Mouse (Mus musculus) kidney, adult 2 months (tissue): Measurements from ENCODE around the gene Zfp385b. TPM values are rescaled to one million over a fixed set of nuclear protein-coding genes. Genes with fewer than 3 reads are reported as not detected.

Experiments
- DNase-seq: peaks from one replicate; pipeline ENCODE4 v3.0.0; 2021
- H3K27ac ChIP-seq: fragments of 200-500 bp; 2 replicates; pipeline ENCODE4 v1.5.1; 2012; ENCODE audit warnings: low read depth, low read length, control low read depth, inconsistent platforms; ENCODE audit not compliant: insufficient read depth
- H3K27me3 ChIP-seq: fragments of 200-500 bp; replicated peaks from 2 replicates; pipeline ENCODE4 v1.6.1; 2012; ENCODE audit warnings: mild to moderate bottlenecking, moderate library complexity, low read length, inconsistent platforms; ENCODE audit not compliant: control insufficient read depth, insufficient read depth
- H3K36me3 ChIP-seq: fragments of 200-500 bp; 2 replicates; pipeline ENCODE4 v1.6.1; 2012; ENCODE audit warnings: mild to moderate bottlenecking, moderate library complexity, low read length, inconsistent platforms; ENCODE audit not compliant: control insufficient read depth, insufficient read depth
- H3K4me1 ChIP-seq: fragments of 200-500 bp; 2 replicates; pipeline ENCODE4 v1.6.1; 2011; ENCODE audit warnings: low read length; ENCODE audit not compliant: control insufficient read depth, insufficient read depth
- H3K4me3 ChIP-seq: fragments of 200-500 bp; 2 replicates; pipeline ENCODE4 v1.5.1; 2011; ENCODE audit warnings: mild to moderate bottlenecking, low read depth, low read length, control low read depth; ENCODE audit not compliant: insufficient read depth
- CTCF ChIP-seq: fragments of 200-500 bp; conservative IDR thresholded peaks from 2 replicates; pipeline ENCODE4 v1.5.1; 2011; ENCODE audit warnings: low read depth, mild to moderate bottlenecking, control low read depth, low read length, moderate library complexity, mixed read lengths; ENCODE audit not compliant: insufficient read depth, insufficient read length
- POLR2A ChIP-seq: fragments of 200-500 bp; IDR thresholded peaks from one replicate; pipeline ENCODE4 v1.6.1; 2011; ENCODE audit warnings: low read depth, low read length, control low read depth
- WGBS: fragments of 180-500 bp; shearing (Covaris S2); methylation state at CpG from one replicate; pipeline ENCODE4 v1.1.7; 2018; 5-methylcytosine and 5-hydroxymethylcytosine counted together
- polyA plus RNA-seq: library from polyadenylated mRNA; depleted of rRNA; stranded (reverse); fragments of >200 nt; gene quantifications from 2 replicates; pipeline ENCODE4 v1.2.3, GENCODE M21; 2012

The Zfp385b gene
- polyA plus RNA-seq, 1 experiment = 12.9 TPM

GRCm38 (mm10) chr2:77493695-77494094, 325.7 kb downstream of the Zfp385b start:
- Histone ChIP-seq H3K27ac (no peak overlapping the region; the same call in 1 of the 2 replicates), H3K4me3 (no peak overlapping the region), H3K4me1 (peaks cover 10% of the 10 kb centered on the region; the same call in 1 of the 2 replicates), H3K27me3 (no peaks in the 10 kb centered on the region), H3K36me3 (no peaks in the 10 kb centered on the region)
- 64% methylated on average over 8 of the region's 8 CpGs for WGBS
- DNase-seq = peak; percentile 57
- no peak for TF ChIP-seq POLR2A
- TF ChIP-seq CTCF = no peak

DNA sequence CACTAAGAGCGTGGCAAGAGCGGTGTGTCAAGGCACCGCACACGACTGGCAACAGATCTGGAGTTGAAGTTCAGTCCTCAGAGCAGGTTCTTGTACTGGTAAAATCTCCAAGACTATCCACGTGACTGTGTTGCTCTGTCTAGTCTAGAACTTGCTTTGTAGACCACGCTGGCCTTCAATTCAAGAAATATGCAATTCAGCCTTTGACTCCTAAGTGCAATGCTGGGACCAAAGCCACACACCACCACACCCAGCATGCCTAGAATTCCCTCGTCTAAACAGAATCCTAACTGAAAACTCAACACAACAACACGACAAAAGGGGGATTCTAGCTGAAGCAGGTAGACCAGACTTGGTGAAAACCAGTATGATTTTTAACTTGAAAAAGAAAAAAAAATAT, 332.3 kb downstream of the Zfp385b start:
- DNase-seq = no peak
- no peak overlapping the region for H3K4me3 ChIP-seq
- no peak for TF ChIP-seq POLR2A
- no peak for TF ChIP-seq CTCF
- WGBS = 92% methylated on average over 8 of the region's 8 CpGs
- H3K27ac ChIP-seq = no peak overlapping the region
- H3K4me1 ChIP-seq = no peaks in the 10 kb centered on the region
- no peaks in the 10 kb centered on the region for H3K36me3 ChIP-seq
- H3K27me3 ChIP-seq = no peaks in the 10 kb centered on the region

DNA sequence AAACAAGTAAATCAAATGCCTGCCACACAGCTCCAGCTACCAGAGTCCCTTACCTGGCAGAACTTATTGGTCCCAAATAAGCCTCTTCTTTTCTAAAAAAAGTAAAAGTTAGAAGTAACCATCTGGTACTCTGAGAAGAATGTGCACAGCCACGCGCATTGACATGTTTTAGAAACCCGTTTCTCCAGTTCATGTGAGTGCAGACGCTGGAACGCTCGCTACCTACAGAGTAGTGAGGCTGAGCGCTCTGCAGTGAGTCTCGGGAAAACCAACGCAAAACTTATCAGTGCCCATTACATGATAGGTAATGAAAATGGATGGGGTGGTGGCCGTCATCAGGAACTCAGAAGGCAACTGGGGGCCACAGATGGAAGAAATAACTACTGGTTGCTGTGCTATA, 338.2 kb downstream of the Zfp385b start:
- Histone ChIP-seq H3K4me3 (no peak overlapping the region), H3K27ac (no peak overlapping the region), H3K27me3 (no peaks in the 10 kb centered on the region), H3K36me3 (no peaks in the 10 kb centered on the region), H3K4me1 (no peaks in the 10 kb centered on the region; the same call in 1 of the 2 replicates)
- WGBS = 83% methylated on average over 10 of the region's 10 CpGs
- TF ChIP-seq CTCF (no peak), POLR2A (no peak)
- no peak for DNase-seq

- 70% methylated on average over 10 of the region's 10 CpGs for WGBS
Measured at GRCm38 (mm10) chr2:77477536-77477935, 341.9 kb downstream of the Zfp385b start.

DNA sequence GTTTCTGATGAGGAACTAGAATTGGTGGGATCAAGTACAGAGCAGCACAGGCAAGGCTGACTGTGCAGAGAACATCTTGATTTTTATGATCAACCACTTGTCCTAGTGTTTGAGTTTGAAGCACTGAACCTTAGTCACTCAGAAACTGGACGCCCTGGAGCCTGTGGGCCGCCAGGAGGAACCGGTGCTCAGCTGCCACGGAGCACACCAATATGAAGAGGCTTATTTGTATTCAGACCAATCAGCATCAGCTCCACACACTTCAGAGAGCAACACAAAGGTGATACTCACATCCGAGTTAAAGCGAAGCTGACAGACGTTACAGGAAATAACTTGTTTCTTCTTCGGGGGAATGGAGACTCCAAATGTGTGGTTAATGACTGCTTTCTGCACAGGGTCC, 343.0 kb downstream of the Zfp385b start:
- Histone ChIP-seq H3K36me3 (peaks cover 2% of the 10 kb centered on the region; the same call in 1 of the 2 replicates), H3K4me3 (no peak overlapping the region), H3K27ac (no peak overlapping the region), H3K27me3 (no peaks in the 10 kb centered on the region), H3K4me1 (no peaks in the 10 kb centered on the region; the same call in 1 of the 2 replicates)
- TF ChIP-seq POLR2A (no peak), CTCF (no peak)
- peak; percentile 13 for DNase-seq
- WGBS = 33% methylated on average over 8 of the region's 8 CpGs

More at GRCm38 (mm10) chr2:77477536-77477935, 341.9 kb downstream of the Zfp385b start:
- H3K4me1 ChIP-seq = no peaks in the 10 kb centered on the region; the same call in 1 of the 2 replicates
- TF ChIP-seq CTCF = no peak
- TF ChIP-seq POLR2A = no peak
- no peak overlapping the region for H3K4me3 ChIP-seq
- DNase-seq = peak; percentile 9
- no peaks in the 10 kb centered on the region for H3K27me3 ChIP-seq
- H3K27ac ChIP-seq = no peak overlapping the region
- peaks cover 2% of the 10 kb centered on the region; the same call in 1 of the 2 replicates for H3K36me3 ChIP-seq

GRCm38 (mm10) chr2:77472254-77472837, 347.1 kb downstream of the Zfp385b start:
- Histone ChIP-seq H3K4me1 (no peaks in the 10 kb centered on the region; the same call in 1 of the 2 replicates), H3K4me3 (no peak overlapping the region), H3K27ac (no peak overlapping the region), H3K36me3 (peaks cover 2% of the 10 kb centered on the region; the same call in 1 of the 2 replicates), H3K27me3 (no peaks in the 10 kb centered on the region)
- WGBS = 78% methylated on average over 11 of the region's 11 CpGs
- TF ChIP-seq CTCF (no peak), POLR2A (no peak)
- no peak for DNase-seq

GRCm38 (mm10) chr2:77470716-77471115, 348.7 kb downstream of the Zfp385b start:
- H3K27me3 ChIP-seq = no peaks in the 10 kb centered on the region
- H3K4me1 ChIP-seq = no peaks in the 10 kb centered on the region
- WGBS = 60% methylated on average over 7 of the region's 7 CpGs
- no peak overlapping the region for H3K4me3 ChIP-seq
- no peak overlapping the region for H3K27ac ChIP-seq
- DNase-seq = no peak
- H3K36me3 ChIP-seq = peaks cover 2% of the 10 kb centered on the region; the same call in 1 of the 2 replicates
- TF ChIP-seq CTCF (no peak), POLR2A (no peak)
